Mouse (Mus musculus) E14TG2a.4 (cell line): ENCODE data around the gene Adk.

Experiments used
- CTCF ChIP-seq: conservative IDR thresholded peaks from 2 replicates; pipeline ENCODE4 v1.5.1; 2014; ENCODE audit warnings: low read length
- NANOG ChIP-seq: IDR thresholded peaks from 2 replicates; pipeline ENCODE4 v1.6.1; 2014; ENCODE audit warnings: borderline replicate concordance, low read length, mixed read lengths
- POU5F1 ChIP-seq: IDR thresholded peaks from 2 replicates; pipeline ENCODE4 v1.6.1; 2014; ENCODE audit warnings: low read length, borderline replicate concordance

- no peak for TF ChIP-seq CTCF
- TF ChIP-seq POU5F1 = no peak
- TF ChIP-seq NANOG = no peak
These were observed 74.8 kb downstream of the Adk start for GRCm38 (mm10) chr14:21127215-21127614.
